Mouse (Mus musculus) adrenal gland, postnatal 14 days (tissue): ENCODE measurements at regions not wholly inside any gene's neighbourhood (a gene's known extent, or its start where the extent isn't known, plus 50 kb on each side); places are given as distances from the start of the nearest gene placed in this dataset.
A peak's percentile ranks its signal among the peaks of the same experiment; 100 is the strongest.

Experiments
- DNase-seq: peaks from one replicate; pipeline ENCODE4 v3.0.0; 2021; ENCODE audit warnings: mixed read lengths

DNA sequence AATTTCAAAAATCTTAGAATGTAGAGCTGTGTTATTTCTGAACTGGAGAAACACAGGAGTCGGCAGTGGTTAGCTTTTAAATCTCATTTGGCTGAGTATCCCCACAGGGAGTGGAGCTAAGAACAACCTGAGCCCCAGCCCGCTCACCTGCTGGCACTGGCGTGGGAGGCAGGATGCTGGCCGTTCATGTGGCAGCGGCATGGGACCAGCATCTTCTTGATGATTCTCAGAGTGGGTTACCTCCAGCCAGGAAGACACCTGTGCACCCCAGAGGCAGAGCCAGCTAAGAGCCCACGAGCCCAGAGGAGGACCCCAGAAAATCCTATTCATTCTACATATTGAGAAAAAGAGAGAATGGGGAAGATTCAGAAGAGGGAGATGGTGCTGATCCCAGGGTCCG is 181.7 kb downstream of the Vrk1 start:
- DNase-seq, result no peak

DNA sequence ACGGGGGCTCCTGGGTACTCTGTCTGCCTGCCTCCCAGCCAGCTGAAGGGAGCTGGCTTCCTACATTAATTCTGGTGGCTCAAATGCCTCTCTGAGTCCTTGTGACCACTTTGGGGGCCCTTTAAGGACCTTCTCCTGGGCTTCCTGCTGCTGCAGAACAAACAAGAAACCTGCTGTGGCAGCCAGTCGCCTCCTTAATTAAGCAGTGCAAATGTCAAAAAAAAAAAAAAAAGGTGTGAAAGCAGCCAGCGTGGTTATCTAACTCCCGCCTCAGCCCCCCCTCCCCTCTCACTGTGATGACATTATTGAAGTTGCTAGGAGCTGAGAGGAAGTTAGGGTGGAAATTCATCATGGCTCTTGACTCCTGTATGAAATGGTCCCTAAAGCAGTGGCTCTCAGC is 189.3 kb downstream of the Vrk1 start:
- DNase-seq, result no peak

DNA sequence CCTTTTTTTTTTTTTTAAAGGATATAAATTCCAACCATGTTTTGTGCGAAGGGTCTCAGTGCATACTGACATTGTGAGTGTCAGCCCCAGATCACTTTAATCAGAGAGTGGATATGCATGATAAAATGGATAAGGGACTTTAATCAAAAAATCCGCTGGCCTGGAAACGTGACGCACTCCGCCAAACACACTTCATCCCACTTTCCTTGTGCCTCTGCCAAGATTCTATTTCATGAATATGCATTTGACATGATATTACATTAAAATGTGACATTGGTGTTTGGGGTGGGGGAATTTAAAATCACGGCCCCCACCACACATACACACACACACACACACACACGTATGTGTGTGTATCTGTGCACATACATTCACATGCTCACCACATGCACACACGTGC is 193.5 kb downstream of the Vrk1 start:
- no peak for DNase-seq

DNA sequence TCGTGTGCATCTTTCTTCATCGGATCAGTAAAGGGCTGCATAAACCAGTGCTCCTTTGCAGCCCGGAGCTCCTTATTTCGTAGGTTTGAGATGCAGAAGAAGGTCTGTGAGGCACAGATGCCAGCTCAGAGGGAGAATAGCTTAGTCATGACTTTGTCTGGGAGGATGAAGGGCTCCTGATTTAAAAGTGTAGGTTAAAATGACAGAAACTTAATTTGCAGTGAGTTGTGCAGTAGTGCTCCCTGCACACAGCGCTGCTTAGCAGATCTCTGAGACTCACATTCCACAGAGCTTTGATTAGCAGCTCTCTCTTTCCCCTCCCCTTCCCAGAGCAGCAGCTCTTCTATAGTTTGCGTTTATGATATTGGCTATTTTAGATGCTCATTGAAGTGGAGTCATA is 200.9 kb downstream of the Vrk1 start:
- DNase-seq, result no peak

DNA sequence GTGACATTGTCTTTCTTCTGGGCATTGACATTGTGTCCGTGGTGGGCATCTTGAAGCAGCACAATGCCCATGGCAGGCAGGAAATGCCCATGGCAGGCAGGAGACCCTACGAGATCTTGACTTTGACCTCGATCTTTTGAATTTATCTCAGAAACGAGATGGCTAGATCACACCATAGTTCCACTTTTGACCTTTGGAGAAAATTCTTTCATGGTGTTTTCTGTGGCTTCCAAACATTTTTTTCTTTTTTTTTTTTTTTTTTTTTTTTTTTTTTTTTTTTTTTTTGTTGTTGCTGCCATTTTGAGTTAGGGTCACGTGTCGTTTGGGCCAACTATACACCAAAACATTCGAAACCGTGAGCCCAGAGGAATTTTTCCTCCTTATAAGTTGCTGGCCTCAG is 201.5 kb downstream of the Vrk1 start:
- DNase-seq, result no peak

DNA sequence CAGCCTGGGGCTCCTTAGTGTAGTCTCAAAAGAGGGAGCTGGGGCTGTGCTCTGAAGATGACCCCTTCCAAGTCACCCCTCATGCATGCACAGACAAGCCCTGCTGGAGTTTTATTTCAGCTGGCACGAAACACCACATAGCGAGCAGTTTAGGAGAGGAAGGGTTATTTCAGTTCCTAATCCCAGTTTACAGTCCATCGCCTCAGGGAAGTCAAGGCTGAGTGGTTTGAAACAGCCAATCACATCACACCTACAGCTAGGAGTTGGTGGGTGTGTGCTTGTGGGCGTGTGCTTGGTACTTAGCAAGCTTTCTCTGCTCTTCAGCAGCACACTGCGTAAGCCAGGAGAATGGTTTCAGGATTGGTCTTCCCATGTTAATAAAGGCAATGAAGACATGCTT is 202.4 kb downstream of the Vrk1 start:
- DNase-seq, result no peak

DNA sequence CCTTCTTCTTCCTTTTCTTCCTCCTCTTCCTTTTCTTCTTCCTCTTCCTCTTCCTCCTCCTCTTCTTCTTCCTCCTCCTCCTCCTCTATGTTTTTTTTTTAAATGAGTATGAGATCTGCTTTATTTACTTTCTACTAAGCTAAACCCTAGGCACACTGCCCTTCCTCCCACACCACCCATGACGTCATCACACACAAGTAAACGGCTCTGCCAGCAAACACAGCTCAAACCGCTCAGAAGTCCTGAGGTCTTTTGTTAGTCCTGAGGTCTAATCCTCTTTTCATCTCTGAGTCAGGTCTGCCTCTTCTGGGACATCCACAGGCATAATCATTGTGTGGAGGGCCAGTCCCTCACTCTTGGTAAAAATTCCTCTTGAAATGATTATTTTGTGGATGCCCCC is 210.0 kb downstream of the Vrk1 start:
- DNase-seq, result no peak

DNA sequence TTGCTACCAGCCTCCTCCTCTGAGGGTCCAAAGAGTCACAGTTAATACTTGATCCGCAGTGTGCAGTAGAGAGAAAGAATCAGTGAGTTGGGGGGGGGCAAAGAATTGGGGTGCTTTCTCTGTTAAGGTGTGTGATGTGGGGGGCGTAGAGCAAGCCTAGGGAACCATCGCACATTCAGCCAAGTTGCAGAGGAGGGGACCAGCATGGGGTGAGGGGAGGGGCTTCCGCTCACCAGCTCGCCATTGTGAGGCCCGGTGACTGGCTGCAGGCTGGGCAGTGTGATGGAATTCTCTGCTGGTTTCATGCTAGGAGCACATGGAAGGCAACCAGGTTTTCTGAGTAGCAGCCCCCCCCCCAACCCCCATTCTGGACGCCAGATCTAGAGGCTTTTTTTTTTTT is 216.2 kb downstream of the Vrk1 start:
- DNase-seq, result no peak

DNA sequence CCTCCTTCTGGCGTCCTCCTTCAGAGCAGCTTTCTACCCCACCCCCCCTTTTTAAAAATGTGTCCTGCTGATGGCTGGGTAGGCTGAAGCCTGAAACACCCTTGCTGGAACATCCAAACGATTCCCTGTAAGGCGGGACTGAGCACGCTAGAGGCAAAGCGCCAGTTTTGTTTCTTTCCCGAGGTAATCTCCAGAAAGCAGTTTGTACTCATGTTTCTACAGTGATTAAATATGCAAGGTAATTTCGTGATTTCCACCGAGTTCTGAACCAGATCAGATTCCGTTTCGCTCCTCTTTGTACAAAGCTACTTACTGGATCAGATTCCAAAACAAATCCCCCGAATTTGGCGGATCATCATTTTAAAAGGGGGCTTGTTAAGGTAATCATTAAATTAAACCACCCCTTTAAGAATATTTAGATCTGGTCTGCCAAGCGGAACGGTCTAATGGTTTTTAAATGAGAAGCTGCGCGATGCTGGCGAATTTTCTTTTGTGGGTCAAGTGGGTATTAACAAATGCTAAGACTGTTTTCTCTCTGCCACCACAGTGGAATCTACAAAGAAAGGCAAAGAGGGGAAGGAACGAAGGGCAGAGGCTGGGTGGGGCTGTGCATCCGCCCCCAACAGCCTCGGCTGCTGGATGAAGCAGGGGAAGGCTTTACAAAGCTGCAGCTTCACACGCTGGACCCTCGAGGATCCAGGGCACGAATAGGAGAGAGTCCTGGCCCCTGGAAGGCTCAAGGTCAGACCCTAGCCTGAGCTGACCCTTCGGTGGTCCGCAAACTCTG is 216.9 kb downstream of the Vrk1 start:
- no peak for DNase-seq

DNA sequence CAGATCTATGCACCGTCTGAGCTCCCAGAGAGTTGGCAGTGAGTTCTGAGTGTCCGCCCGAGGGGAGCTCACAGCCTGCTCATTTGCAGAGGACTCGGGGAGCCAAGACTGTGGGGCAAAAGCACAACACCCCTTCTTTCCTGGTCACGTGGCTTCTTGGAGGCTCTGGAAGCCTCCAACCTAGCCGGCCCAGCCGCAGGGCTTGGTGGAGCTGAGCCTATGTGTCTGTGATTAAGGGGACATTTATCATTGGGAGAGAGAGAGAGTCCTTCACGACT is 217.5 kb downstream of the Vrk1 start:
- DNase-seq, result peak; percentile 25

DNA sequence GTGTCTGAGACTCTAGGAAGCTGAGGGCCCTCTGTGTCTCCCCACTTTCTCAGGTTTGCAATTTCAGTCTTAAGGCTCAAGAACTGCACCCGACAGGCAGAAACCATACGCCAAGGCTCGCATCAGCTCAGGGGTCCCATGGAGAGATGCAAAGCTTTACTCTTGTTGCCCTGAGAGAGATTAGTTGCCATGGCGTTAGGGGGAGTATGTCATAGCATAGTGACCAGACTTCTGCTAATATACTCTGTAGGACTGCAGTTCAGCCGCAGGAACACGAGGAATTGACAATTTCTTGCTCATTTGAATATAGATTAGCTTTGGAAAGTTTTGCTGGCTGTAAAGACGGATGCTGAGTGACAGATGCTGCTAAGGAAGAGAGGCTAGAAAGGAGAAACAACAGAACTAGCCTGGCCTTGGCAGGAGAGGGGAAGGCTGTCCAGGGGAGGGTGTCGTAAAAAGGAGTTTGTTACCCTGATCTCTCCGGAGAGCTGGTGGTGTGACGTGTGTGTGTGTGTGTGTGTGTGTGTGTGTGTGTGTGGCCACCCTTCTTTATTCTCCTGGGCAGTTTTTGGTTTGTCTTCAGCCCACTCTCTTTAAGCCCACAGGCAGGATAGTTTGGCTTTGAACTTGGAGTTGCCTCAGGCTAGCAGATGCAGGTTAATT is 235.3 kb downstream of the Vrk1 start:
- no peak for DNase-seq

DNA sequence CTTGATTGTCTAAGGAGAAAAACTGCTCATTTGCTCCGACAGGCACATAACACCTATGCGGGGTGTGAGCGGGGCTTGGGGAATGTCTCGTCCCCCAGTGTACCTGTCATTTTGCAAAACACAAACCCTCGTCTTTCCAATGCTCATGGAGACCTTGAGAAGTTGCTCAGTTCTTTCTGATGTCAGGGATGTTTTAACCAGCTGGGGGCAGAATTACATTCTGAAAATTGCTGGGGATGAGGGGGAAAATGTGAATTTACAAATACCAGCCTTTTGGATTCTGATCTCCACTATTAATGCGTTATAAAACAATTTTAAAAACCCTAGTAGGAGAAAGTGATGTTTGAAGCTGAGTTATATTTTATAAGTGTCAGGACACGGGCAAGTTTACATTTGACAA is 263.6 kb downstream of the Vrk1 start:
- no peak for DNase-seq

DNA sequence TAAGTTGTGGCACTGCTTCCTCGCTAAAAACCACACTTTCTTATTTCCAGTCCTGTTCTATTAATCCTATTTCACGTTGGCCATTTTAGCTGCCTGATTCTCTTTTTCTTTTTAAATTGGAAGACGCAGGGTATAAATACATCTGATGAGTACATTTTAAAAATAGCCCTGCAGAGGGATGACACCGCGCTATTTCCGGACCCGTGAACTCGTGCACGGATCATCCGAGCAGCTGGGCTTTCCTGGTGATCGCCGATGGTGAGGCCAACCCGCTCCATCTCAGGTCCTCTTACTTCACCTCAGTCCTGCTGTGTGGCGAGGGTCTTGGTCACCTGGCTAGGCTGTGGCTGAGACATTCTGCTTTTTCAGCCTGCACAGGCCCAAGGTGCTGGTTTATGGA is 267.9 kb downstream of the Vrk1 start:
- DNase-seq, result no peak

DNA sequence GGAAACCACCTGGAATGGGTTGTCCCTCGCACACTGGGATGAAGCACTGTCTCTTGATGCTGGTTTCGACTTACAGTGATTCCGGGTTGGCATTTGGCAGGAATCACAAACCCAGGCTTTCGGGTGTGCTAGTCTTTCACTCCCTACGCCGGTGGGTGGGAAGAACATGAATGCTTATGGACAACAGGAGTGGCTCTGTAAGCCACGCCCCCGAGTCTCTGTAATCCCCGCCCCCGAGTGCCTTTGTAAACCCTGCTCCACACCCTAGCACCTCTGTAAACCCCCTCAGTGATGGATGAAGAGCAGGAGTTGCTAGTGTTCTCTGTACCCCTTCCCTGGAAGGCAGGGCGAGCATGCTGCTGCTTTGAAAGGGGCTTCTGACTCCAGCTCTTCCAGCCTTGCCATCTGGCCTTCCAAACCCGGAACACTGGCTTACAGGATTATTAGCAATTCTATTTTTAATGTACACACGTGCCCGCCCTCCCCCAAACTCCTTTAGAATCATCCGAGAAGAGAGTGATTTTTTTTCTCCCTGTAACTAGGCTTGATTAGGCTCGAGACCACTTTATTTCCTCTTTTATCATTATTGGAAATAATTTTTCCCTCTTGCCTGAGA is 272.6 kb downstream of the Vrk1 start:
- DNase-seq, result no peak

DNA sequence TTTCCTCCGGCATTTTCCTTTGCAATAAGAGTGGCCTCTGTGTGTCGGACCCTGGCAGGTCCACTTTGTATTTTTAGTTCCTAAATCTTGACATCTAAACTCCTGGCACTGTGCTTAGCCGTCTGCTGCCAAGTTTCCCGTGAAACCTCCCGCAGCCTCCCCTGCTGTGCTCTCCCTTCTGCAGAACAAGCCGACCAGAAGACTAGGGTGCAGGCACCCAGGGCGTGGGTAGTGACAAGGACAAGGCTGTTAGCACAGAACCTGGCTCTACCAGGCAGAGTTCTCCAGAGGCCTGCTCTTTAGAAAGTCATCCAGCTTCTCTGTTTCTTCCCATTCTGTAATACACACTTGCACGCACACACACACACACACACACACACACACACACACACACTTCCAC is 274.8 kb downstream of the Vrk1 start:
- no peak for DNase-seq

DNA sequence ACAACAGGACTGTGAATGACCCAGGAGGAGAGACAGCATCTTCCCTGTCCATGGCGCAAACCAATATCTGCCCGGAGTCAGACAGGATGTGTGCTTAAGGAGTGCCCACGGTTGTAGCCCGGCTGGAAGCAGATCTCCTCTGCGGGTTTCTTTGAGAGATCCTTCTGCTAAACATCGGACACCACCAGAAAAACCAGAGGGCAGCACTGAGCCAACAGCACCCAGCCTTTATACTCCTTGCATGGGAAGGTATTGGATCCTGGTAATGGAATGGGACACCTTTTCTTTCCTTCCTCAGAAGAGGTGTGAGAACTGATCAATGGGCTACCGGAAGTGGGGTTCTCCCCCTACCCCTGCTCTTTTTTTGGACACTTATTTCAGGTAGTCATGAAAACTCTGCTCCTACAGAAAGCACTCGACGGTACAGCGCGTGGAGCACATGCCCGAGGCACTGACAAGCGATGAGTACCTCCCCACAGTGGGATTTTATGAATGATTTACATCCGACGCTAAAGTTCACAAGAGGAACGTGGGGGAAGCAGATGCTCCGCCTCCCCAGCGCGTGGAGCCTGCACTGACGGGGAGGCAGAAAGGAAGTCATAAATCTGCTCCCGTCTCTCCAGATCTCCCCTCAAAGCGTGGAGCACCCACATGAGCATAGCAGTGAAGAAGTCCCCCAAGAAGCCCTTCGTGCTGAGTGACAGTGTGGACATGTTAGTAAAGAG is 278.9 kb downstream of the Vrk1 start:
- no peak for DNase-seq

DNA sequence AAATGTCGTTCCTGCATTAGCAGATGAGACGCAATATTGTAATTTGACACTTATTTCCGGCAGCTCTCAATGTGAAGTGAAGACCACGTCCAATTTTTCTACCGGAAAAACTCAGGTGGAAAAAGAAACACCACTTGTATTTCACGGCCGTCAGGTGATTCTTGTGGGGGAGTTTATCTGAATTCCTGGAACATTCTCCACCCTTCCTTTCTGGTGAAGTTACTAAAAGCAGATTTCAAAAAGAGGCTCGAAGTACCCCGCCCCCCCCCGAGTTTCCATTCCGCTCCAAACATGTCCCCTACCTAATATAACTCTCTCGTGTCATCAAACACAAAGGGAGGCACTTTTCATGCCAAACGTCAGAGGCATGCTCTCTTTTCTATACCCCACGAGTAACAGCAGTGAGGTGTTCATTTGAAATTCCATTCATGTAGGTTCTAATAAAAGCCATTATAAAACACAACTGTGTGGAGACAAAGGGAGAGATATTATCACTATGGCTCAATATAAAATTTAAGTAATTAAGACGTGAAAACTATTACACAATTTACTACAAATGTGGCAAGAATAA is 281.5 kb downstream of the Vrk1 start:
- no peak for DNase-seq

DNA sequence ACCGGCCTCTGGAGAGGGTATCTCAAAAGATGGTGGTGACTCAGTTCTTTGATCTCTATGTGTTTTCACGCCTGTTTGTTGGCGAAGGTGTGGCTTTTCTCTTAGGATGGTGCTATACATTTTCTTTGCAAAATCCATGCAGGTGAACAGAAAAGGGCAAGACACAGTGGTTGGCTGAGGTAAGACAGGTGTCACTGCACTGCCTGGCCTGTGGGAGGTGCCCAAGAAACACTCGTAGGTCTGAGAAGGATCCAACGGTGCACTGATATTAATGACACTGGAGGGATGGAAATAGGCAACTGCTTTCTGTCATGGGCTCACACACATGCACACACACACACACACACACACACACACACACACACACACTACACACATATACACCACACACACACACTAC is 283.1 kb downstream of the Vrk1 start:
- no peak for DNase-seq

DNA sequence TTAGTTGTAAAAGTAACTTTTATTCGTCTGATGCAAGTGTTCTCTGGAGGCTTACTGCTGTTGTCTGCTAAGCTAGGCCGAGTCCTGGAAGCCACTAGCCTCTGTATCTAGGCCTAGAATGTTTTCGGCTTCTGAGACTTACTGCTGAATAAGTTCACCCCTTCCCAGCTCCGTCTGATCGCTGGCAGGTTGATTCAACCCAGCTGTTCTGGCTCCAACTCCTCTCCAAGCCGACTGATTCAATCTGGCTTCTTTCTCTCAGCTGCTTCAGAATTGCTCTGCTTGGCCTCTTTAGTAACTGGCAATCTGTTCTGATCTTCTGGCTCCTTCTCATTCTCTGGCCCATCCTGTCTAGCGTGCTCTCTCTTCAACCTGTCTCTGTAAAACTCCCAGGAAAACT is 285.6 kb downstream of the Vrk1 start:
- DNase-seq, result no peak

DNA sequence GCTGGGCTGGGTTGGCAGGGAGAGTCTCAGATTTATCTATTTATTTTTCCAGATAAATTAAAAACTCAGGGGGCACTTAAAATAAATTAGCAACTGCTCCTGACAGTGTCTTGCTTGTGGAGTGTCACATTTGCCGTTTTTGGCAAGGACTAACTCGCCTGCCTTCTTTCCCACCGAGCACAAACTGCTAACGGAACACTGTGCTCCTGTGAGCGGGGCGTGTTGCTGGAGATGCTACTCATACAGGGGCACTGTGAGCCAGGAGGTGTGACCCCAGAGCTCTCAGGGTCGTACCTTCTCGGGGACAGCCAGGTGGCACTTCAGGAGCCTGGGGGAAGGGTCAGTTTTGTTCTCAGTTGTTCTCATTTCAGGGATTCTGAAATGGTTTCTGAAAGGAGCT is 292.6 kb downstream of the Vrk1 start:
- no peak for DNase-seq

DNA sequence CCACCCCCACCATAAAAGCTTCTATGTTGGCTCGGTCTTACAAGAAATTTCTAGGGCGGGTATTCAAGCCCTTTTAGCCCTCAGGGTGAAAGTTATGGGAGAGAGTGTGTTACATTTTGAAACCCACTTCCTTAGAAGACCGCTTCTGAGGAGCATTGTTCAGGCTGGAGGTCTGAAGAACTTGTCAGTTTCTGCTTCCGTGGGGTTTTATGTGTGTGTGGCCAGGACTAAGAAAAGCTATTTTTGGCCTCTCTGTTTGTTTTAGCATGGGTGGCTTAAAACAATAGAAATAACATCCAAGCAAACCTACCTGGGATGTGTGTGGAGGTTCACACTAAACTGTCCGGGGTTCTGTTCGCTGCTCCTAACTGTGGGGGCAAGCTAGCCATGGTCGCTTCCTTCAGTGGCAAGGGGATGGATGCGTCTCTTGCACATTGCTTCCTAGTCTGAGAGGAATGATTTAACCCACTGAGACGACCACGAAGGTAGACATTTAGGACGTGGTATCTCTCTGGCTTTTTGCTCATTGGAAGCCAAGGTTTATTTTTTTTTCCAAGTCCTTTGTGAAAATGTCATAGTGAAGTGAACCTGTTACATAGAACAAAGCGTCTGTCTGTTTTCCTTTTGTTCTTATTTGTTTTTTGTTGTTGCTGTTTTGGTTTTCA is 298.4 kb downstream of the Vrk1 start:
- no peak for DNase-seq

DNA sequence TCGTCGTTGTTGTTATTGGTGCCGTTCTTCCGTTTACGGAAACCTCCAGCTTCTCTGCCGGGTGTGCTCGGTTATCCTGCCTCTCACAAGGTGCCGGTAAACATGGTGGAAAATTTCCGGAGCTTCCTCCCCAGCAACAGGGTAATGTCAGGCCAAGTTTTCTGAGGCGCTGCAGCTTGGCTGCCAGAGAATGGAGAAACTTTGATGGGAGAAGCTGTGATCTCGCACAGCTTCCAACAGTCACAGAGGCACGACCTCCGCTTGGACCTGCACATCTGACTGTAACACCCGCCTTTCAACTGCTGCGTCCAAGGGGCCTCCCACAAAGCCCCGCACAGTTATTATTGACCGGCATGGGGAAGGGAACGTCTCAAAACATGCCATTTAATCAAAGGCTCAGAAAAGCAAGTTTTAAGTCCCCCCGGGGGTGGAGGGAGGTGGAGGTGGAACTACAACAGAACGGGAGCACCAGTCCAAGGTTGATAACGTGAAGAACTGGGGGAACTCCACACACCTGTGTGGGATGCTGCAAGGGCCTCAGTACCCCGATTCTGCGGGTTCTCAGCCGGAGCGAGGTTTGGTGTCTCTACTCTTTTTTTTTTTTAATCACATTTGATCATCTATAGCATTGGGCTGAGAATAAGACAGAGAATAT is 299.1 kb downstream of the Vrk1 start:
- no peak for DNase-seq
